Mouse (Mus musculus): Measurements from ENCODE around the gene C1s1.
A peak's percentile ranks its signal among the peaks of the same experiment; 100 is the strongest.
"Not testable (repeated sequence)": the region's sequence is repeated elsewhere in the genome, so short reads cannot be mapped to it uniquely, and the experiment has no call there.

C1s1 gene

GRCm38 (mm10) chr6:124512355-124512836, 29.8 kb downstream of the C1s1 start, which contains the start of gene C1ra:
Gene C1ra, plus strand, starts transcription at chr6:124512405.
- DNase-seq (ENCODE audit: low read depth, low spot score), result peak; percentile 55

GRCm38 (mm10) chr6:124511936-124512335, 30.2 kb downstream of the C1s1 start:
- DNase-seq (ENCODE audit: low read depth, low spot score), result no peak

GRCm38 (mm10) chr6:124509192-124509591, 33.0 kb downstream of the C1s1 start:
- DNase-seq (ENCODE audit: low read depth, low spot score), result not testable (repeated sequence)

GRCm38 (mm10) chr6:124508292-124508691, 33.9 kb downstream of the C1s1 start:
- no peak for DNase-seq (ENCODE audit: low read depth, low spot score)

DNA sequence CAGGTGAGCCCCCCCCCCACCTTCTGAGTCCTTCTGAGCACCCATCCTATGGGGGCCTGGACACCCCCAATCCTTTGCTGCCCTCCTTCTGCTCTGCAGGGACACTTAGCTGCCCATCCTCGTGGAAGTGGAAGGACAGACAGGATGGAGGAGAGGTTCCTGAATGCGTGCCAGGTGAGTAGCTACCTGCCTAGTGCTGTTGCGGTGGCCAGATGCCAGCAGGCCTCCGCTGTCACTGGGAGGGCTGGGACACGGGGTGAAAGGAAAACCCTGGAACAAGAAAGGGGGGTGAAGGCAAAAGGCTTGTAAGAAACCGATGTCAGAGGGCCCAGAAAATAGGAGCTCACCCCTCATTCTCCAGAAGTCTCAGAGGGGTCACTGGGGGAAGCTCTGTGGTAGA, 35.2 kb downstream of the C1s1 start:
- no peak for DNase-seq (ENCODE audit: low read depth, low spot score)

DNA sequence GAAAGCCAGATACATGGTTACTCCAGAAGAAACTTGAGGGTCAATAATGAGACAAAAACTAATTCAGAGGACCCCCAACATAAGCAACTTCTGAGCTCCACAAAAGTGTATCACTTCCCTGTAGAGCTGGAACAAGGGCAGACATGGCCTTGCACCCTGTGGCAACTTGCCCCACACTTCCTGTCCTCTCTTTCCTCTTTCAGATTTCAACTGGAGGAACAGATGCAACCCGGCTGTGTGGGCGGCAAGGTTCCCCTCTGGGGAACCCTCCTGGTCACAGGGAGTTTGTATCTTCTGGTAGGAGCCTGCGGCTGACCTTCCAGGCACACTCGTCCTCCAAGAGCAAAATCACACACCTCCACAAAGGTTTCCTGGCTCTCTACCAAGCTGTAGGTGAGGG, 37.1 kb downstream of the C1s1 start:
- no peak for DNase-seq (ENCODE audit: low read depth, low spot score)

- DNase-seq (ENCODE audit: low read depth, low spot score), result no peak
Observed at GRCm38 (mm10) chr6:124502021-124502420, 40.1 kb downstream of the C1s1 start.

DNA sequence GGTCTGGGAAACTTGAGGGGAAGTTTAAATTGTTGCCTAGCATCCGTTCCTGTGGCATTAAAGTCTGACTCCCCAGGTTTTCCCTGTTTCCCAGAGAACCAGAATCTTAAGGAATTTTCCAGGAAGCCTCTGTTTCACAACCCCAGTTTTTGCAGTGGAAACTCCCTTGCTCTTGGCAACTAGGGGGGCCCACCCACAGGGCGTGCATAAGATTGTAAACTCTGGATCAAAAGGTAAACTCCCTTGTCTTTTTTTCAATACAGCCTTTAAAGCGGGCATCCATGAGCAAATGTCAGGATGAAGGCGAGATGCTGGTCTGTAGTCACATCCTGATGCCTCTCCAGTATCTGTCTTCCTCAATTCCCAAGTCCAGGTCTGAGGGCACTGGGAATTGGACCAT, 40.7 kb downstream of the C1s1 start:
- no peak for DNase-seq (ENCODE audit: low read depth, low spot score)

DNA sequence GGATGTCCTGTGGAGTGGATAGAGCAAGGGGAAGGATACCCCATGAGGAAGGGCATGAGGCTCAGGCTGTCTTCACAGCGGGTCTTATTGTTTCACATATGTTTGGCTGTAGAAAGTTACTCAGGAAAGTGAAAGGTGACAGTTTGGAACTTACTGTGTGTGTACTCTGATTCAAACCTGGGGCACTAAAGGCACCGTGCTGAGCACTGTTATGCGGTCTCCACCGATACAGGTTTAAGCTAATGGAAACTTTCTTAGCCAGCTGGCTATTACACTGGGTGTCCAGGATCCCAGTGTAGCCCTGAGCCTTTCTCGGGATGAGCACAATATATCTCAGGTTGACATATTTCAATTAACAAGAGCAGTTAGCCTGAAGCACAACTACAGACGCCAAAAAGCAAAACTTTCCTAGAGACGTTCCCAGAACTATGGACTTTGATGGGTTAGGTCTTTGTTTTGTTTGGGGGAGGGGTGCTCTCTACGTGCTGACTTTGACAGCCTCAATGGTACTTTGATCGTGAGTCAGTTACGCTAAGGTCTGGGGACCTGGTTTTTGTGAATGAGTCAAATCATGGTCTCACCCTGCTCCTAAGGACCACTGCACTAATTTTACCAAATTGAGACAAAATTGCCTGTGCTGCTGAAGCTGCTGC, 42.1 kb downstream of the C1s1 start:
- no peak for DNase-seq (ENCODE audit: low read depth, low spot score)

- no peak for DNase-seq (ENCODE audit: low read depth, low spot score)
Observed at GRCm38 (mm10) chr6:124496054-124496453, 46.1 kb downstream of the C1s1 start.

GRCm38 (mm10) chr6:124493886-124494285, 48.3 kb downstream of the C1s1 start:
- no peak for DNase-seq (ENCODE audit: low read depth, low spot score)

DNA sequence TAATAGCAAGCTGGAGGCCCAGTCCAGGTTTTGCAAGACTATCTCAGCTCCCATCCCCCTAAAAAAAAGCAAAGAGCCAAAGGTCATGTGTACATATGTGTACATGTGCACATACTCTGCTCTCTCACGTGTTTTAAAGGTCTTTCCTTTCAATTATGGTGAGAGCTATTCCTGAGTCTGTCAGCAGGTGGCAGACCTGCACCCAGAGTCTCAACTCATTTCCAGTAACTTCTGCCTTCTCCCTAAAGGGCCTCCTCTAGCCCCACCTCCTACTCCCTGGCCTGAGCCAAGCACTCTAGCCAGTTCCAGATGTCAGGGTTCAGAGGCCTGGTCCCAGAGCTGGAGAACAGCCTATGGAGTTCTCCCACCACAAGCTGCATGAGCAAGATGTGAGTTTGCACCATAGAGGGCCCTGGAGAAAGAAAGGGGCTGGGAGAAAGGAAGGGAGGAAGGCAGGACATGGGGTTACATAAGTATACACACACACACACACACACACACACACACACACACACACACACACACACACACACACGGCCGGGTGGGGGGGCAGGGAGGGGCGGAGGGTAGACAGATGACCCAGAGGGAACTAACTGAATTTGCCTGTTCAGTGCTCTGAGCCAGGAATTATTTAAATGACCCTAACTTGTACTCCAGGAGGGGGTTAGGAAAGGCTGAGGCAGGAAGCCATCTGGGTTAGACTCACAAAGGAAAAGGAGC, 49.2 kb downstream of the C1s1 start, which contains the start of gene C1rl:
Gene C1rl (plus strand): TSS at position 272 of the 720 bp plus-strand sequence.
- DNase-seq (ENCODE audit: low read depth, low spot score), result peak; percentile 96

DNA sequence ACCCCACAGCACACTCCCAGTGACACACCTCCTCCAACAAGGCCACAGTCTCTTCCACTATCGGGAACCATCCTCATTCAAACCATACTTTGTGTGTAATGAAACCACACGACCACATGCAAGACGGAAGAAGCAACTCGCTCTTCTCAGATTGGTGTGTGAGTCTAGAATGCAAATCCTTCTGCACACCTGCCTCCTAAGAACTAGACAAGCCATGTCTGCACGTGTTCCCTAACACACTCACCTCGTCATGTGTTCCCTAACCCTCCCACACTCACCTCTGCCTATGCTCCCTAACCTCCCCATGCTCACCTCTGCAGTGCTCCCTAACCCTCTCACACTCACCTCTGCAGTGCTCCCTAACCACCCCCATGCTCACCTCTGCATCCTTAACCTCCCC, 50.7 kb downstream of the C1s1 start:
- no peak for DNase-seq (ENCODE audit: low read depth, low spot score)

GRCm38 (mm10) chr6:124488952-124489351, 53.2 kb downstream of the C1s1 start:
- no peak for DNase-seq (ENCODE audit: low read depth, low spot score)

- no peak for DNase-seq (ENCODE audit: low read depth, low spot score)
Observed at GRCm38 (mm10) chr6:124487509-124487908, 54.6 kb downstream of the C1s1 start.

DNA sequence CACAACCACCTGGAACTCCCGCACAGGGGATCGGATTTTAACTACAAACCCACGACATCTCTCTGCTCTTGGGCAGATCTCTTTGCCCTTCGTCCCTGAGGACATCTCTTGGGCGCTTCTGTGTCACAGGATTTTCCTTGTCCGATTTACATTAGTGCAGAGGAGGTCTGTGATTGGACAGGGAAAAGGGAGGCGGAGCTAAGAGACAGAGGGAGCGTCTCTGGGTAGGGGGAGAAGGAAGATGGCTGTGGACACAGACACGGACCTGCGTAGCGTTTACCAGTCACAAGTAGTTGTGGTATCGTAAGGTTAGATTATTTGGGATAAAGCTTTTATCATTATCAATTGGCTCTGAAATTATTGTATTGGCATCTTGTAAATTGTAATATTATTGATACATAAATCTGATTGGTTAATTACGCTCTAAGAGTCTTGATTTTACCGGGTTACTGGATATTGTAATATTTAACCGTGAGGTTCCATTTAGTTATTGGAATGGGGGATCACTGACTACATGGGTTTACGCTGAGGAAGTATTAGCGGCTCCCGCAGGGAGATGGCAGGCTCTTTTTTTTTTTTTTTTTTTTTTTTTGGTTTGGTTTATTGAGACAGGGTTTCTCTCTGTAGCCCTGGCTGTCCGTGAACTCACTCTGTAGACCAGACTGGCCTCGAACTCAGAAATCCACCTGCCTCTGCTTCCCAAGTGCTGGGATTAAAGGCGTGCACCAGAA, 56.6 kb downstream of the C1s1 start:
- DNase-seq (ENCODE audit: low read depth, low spot score), result peak; percentile 92

- DNase-seq (ENCODE audit: low read depth, low spot score), result no peak
Observed at GRCm38 (mm10) chr6:124484851-124485250, 57.3 kb downstream of the C1s1 start.

GRCm38 (mm10) chr6:124483831-124484230, 58.3 kb downstream of the C1s1 start:
- DNase-seq (ENCODE audit: low read depth, low spot score), result not testable (repeated sequence)

DNA sequence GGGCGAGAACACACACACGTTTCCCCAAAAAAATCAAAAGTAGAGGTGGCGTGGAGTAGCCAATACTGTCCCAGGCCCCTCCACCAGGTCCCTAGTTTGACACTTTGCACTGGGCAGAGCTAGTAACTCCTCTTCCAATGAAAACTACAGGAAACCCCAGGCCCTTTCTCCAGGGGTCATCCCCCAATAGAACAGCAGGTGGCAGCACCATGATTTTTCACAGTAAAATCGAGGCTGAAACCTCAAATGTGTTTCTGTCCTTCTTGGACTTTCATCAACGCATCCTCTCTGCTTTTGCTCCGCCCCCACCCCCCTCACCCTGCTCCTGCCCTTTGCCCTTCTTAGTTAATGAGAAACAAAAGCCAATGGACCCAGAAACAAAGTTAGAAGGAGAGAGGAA, 60.6 kb downstream of the C1s1 start:
- peak; percentile 90 for DNase-seq (ENCODE audit: low read depth, low spot score)

All from ZHBTc4 (cell line).